ENCODE assay signal across 17 mouse cellular contexts in the genomic region with DNA sequence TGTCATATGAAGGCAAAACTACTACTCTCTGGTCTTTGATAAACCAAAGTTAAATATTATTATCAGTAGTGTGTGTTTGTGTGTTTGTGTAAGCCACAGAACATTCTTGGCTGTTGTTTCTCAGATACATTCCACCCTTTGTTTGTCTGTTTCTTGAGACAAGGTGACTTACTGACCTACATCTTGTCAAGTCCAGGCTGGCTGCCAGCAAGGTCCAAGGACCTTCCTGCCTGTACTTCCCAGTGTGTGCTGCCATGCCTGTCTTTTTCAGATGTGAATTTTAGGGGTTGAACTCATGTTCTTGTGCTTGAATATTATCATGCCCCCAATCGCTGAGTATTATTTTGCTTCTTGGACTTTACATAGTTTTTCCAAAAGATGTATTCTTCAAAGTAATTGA.
"Had no signal": no experiment of that assay in that cellular context is flagged by ENCODE, and none has a peak within 500 bp of the region (broad histone marks: within the 10 kb centered on the region; RNA-seq: fewer than 3 reads in every experiment).

No protein-coding gene starts in this region.

- DNase-seq: layer of hippocampus, postnatal 36 days; liver, embryonic 13.5 days; lung, embryonic 14.5 days; right cerebral cortex, adult 18-20 months; right cerebral cortex, postnatal 14 days; right cerebral cortex, postnatal 4 days; thymus, postnatal 25 days had no signal

- H3K4me3 ChIP-seq: hindbrain, embryonic 15.5 days; left cerebral cortex, adult 2 months; liver, embryonic 13.5 days; midbrain, embryonic 12.5 days; midbrain, embryonic 15.5 days; myocyte; neural tube, embryonic 13.5 days had no signal

- H3K36me3 ChIP-seq: hindbrain, embryonic 15.5 days; liver, embryonic 13.5 days; midbrain, embryonic 12.5 days; midbrain, embryonic 15.5 days; neural tube, embryonic 13.5 days had no signal

- H3K9ac ChIP-seq: hindbrain, embryonic 15.5 days; liver, embryonic 13.5 days; lung, embryonic 14.5 days; midbrain, embryonic 12.5 days; midbrain, embryonic 15.5 days; neural tube, embryonic 13.5 days had no signal

- H3K4me1 ChIP-seq: hindbrain, embryonic 15.5 days; liver, embryonic 13.5 days; midbrain, embryonic 12.5 days; midbrain, embryonic 15.5 days; neural tube, embryonic 13.5 days had no signal

- ATAC-seq: intestine, postnatal 0 days; lung, postnatal 0 days; midbrain, embryonic 15.5 days had no signal

- H3K9me3 ChIP-seq: hindbrain, embryonic 15.5 days; liver, embryonic 13.5 days; midbrain, embryonic 12.5 days; midbrain, embryonic 15.5 days; neural tube, embryonic 13.5 days had no signal

- H3K4me2 ChIP-seq: hindbrain, embryonic 15.5 days; liver, embryonic 13.5 days; lung, embryonic 14.5 days; midbrain, embryonic 12.5 days; midbrain, embryonic 15.5 days; neural tube, embryonic 13.5 days had no signal

- H3K27me3 ChIP-seq: hindbrain, embryonic 15.5 days; liver, embryonic 13.5 days; midbrain, embryonic 12.5 days; midbrain, embryonic 15.5 days; neural tube, embryonic 13.5 days had no signal

- H3K27ac ChIP-seq: hindbrain, embryonic 15.5 days; left cerebral cortex, adult 2 months; liver, embryonic 13.5 days; macrophage; midbrain, embryonic 12.5 days; midbrain, embryonic 15.5 days; neural tube, embryonic 13.5 days; stomach, postnatal 0 days had no signal
